Mouse (Mus musculus): ENCODE data around the gene Trp53rka. TPM values are rescaled to one million over a fixed set of nuclear protein-coding genes. Genes with fewer than 3 reads are reported as not detected.
"Not testable (repeated sequence)": the region's sequence is repeated elsewhere in the genome, so short reads cannot be mapped to it uniquely, and the experiment has no call there.

Trp53rka gene
- 37.0 and 41.3 TPM in 2 replicates for polyA plus RNA-seq (2015; fragmentation: Nextera tagmentation; extraction: Ambion mirVana)

GRCm38 (mm10) chr2:165492648-165493553, at the start of gene Trp53rka:
Trp53rka (minus strand) TSS chr2:165493324.
- Histone ChIP-seq H3K27ac (peak within 1 kb of the TSS; percentile 79), H3K27me3 (no peaks in the 10 kb centered on the region), H3K36me3 (peaks cover 30% of the 10 kb centered on the region), H3K4me2 (peak within 1 kb of the TSS; percentile 77), H3K4me1 (peaks cover 11% of the 10 kb centered on the region), H3K4me3 (peak within 1 kb of the TSS; percentile 74), H3K9me3 (no peaks in the 10 kb centered on the region), H3K9ac (peak within 1 kb of the TSS; percentile 85)
- ATAC-seq (ENCODE audit: insufficient number of reproducible peaks, low FRiP score, low TSS enrichment, low read depth), result peak; percentile 89
- under 1% methylated on average over 76 of the region's 84 CpGs for WGBS

GRCm38 (mm10) chr2:165540975-165541374, 47.9 kb upstream of the Trp53rka start:
- no peak overlapping the region for H3K4me3 ChIP-seq
- H3K4me2 ChIP-seq, result no peak overlapping the region
- no peak overlapping the region for H3K27ac ChIP-seq
- peaks cover 10% of the 10 kb centered on the region for H3K27me3 ChIP-seq
- no peaks in the 10 kb centered on the region for H3K36me3 ChIP-seq
- peaks cover under 1% of the 10 kb centered on the region for H3K4me1 ChIP-seq
- WGBS, result 70% methylated on average over 3 of the region's 3 CpGs
- ATAC-seq (ENCODE audit: insufficient number of reproducible peaks, low FRiP score, low TSS enrichment, low read depth), result no peak
- H3K9ac ChIP-seq, result no peak overlapping the region
- no peaks in the 10 kb centered on the region for H3K9me3 ChIP-seq

GRCm38 (mm10) chr2:165533789-165534188, 40.7 kb upstream of the Trp53rka start:
- H3K9me3 ChIP-seq, result no peaks in the 10 kb centered on the region
- no peaks in the 10 kb centered on the region for H3K27me3 ChIP-seq
- no peak for ATAC-seq (ENCODE audit: insufficient number of reproducible peaks, low FRiP score, low TSS enrichment, low read depth)
- no peaks in the 10 kb centered on the region for H3K36me3 ChIP-seq
- H3K4me2 ChIP-seq, result no peak overlapping the region
- H3K9ac ChIP-seq, result no peak overlapping the region
- peaks cover 9% of the 10 kb centered on the region; the same call in 1 of the 2 replicates for H3K4me1 ChIP-seq
- H3K4me3 ChIP-seq, result no peak overlapping the region
- H3K27ac ChIP-seq, result no peak overlapping the region
- 63% methylated on average over 6 of the region's 6 CpGs for WGBS

GRCm38 (mm10) chr2:165529106-165529505, 36.0 kb upstream of the Trp53rka start:
- Histone ChIP-seq H3K9me3 (no peaks in the 10 kb centered on the region), H3K4me2 (no peak overlapping the region), H3K4me3 (no peak overlapping the region), H3K27me3 (no peaks in the 10 kb centered on the region), H3K4me1 (peaks cover 9% of the 10 kb centered on the region; the same call in 1 of the 2 replicates), H3K27ac (no peak overlapping the region), H3K9ac (no peak overlapping the region), H3K36me3 (no peaks in the 10 kb centered on the region)
- 12% methylated on average over 8 of the region's 8 CpGs for WGBS
- no peak for ATAC-seq (ENCODE audit: insufficient number of reproducible peaks, low FRiP score, low TSS enrichment, low read depth)

GRCm38 (mm10) chr2:165525609-165526008, 32.5 kb upstream of the Trp53rka start:
- no peak overlapping the region for H3K27ac ChIP-seq
- 47% methylated on average over 4 of the region's 4 CpGs for WGBS

GRCm38 (mm10) chr2:165515178-165515728, 22.1 kb upstream of the Trp53rka start:
- ATAC-seq (ENCODE audit: insufficient number of reproducible peaks, low FRiP score, low TSS enrichment, low read depth), result peak; percentile 8; the same call in 1 of the 2 replicates
- no peak overlapping the region for H3K27ac ChIP-seq
- peaks cover 12% of the 10 kb centered on the region; the same call in 1 of the 2 replicates for H3K4me1 ChIP-seq
- H3K9ac ChIP-seq, result no peak overlapping the region
- no peaks in the 10 kb centered on the region for H3K9me3 ChIP-seq
- H3K27me3 ChIP-seq, result no peaks in the 10 kb centered on the region
- H3K4me3 ChIP-seq, result no peak overlapping the region
- H3K36me3 ChIP-seq, result peaks cover 46% of the 10 kb centered on the region
- 95% methylated on average over 20 of the region's 20 CpGs for WGBS
- no peak overlapping the region for H3K4me2 ChIP-seq

More at GRCm38 (mm10) chr2:165525609-165526008, 32.5 kb upstream of the Trp53rka start:
- Histone ChIP-seq H3K27me3 (no peaks in the 10 kb centered on the region), H3K4me3 (no peak overlapping the region), H3K36me3 (no peaks in the 10 kb centered on the region), H3K9me3 (no peaks in the 10 kb centered on the region), H3K4me2 (no peak overlapping the region), H3K4me1 (0 out of 2 replicates have a peak, but pooled peaks cover 2% of the 10 kb centered on the region), H3K9ac (no peak overlapping the region)
- no peak for ATAC-seq (ENCODE audit: insufficient number of reproducible peaks, low FRiP score, low TSS enrichment, low read depth)

- Histone ChIP-seq H3K36me3 (peaks cover 34% of the 10 kb centered on the region), H3K4me3 (no peak overlapping the region), H3K9ac (no peak overlapping the region), H3K4me2 (no peak overlapping the region), H3K9me3 (no peaks in the 10 kb centered on the region), H3K27ac (no peak overlapping the region), H3K4me1 (peaks cover 16% of the 10 kb centered on the region; the same call in 1 of the 2 replicates), H3K27me3 (no peaks in the 10 kb centered on the region)
- no peak for ATAC-seq (ENCODE audit: insufficient number of reproducible peaks, low FRiP score, low TSS enrichment, low read depth)
- WGBS, result 34% methylated on average over 11 of the region's 11 CpGs
Measured at GRCm38 (mm10) chr2:165512870-165513600, 19.9 kb upstream of the Trp53rka start.

- H3K4me2 ChIP-seq, result no peak overlapping the region
- H3K27ac ChIP-seq, result no peak overlapping the region
Measured at GRCm38 (mm10) chr2:165512426-165512825, 19.3 kb upstream of the Trp53rka start.

GRCm38 (mm10) chr2:165511530-165511929, 18.4 kb upstream of the Trp53rka start:
- H3K4me2 ChIP-seq; H3K9ac ChIP-seq; H3K27ac ChIP-seq; ATAC-seq (ENCODE audit: insufficient number of reproducible peaks, low FRiP score, low TSS enrichment, low read depth); H3K9me3 ChIP-seq; H3K27me3 ChIP-seq; H3K4me3 ChIP-seq: not testable (repeated sequence)
- WGBS, result 74% methylated on average over 4 of the region's 4 CpGs
- H3K4me1 ChIP-seq, result peaks cover 16% of the 10 kb centered on the region; the same call in 1 of the 2 replicates
- H3K36me3 ChIP-seq, result peaks cover 22% of the 10 kb centered on the region

More at GRCm38 (mm10) chr2:165512426-165512825, 19.3 kb upstream of the Trp53rka start:
- no peak overlapping the region for H3K9ac ChIP-seq
- ATAC-seq (ENCODE audit: insufficient number of reproducible peaks, low FRiP score, low TSS enrichment, low read depth), result no peak
- H3K4me3 ChIP-seq, result no peak overlapping the region
- peaks cover 29% of the 10 kb centered on the region for H3K36me3 ChIP-seq
- no peaks in the 10 kb centered on the region for H3K27me3 ChIP-seq
- whole genome bisulfite sequencing, result 18% methylated on average over 7 of the region's 7 CpGs
- peaks cover 16% of the 10 kb centered on the region; the same call in 1 of the 2 replicates for H3K4me1 ChIP-seq
- no peaks in the 10 kb centered on the region for H3K9me3 ChIP-seq

GRCm38 (mm10) chr2:165510914-165511458, 17.9 kb upstream of the Trp53rka start:
- not testable (repeated sequence) for H3K4me2 ChIP-seq; H3K27ac ChIP-seq; H3K4me3 ChIP-seq; H3K9me3 ChIP-seq; ATAC-seq (ENCODE audit: insufficient number of reproducible peaks, low FRiP score, low TSS enrichment, low read depth); H3K9ac ChIP-seq; H3K27me3 ChIP-seq
- peaks cover 17% of the 10 kb centered on the region for H3K36me3 ChIP-seq
- WGBS, result 56% methylated on average over 2 of the region's 2 CpGs
- peaks cover 16% of the 10 kb centered on the region; the same call in 1 of the 2 replicates for H3K4me1 ChIP-seq

- Histone ChIP-seq H3K4me3 (no peak overlapping the region), H3K9me3 (no peaks in the 10 kb centered on the region), H3K36me3 (peaks cover 12% of the 10 kb centered on the region), H3K4me1 (peaks cover 16% of the 10 kb centered on the region; the same call in 1 of the 2 replicates), H3K27me3 (no peaks in the 10 kb centered on the region), H3K4me2 (no peak overlapping the region), H3K9ac (no peak overlapping the region), H3K27ac (no peak overlapping the region)
- ATAC-seq (ENCODE audit: insufficient number of reproducible peaks, low FRiP score, low TSS enrichment, low read depth), result no peak
- 31% methylated on average over 5 of the region's 5 CpGs for WGBS
Measured at GRCm38 (mm10) chr2:165510466-165510865, 17.3 kb upstream of the Trp53rka start.

All from limb, embryonic 15.5 days (tissue).